Mouse (Mus musculus): ENCODE results near the gene Arid1b.
A peak's percentile ranks its signal among the peaks of the same experiment; 100 is the strongest.

Arid1b gene

GRCm38 (mm10) chr17:5165201-5165825 lies 171.2 kb downstream of the Arid1b start:
- DNase-seq, result peak; percentile 64

- no peak for DNase-seq
Observed at GRCm38 (mm10) chr17:5166175-5166574, 172.0 kb downstream of the Arid1b start.

- no peak for DNase-seq
Observed at GRCm38 (mm10) chr17:5168046-5168445, 173.9 kb downstream of the Arid1b start.

DNA sequence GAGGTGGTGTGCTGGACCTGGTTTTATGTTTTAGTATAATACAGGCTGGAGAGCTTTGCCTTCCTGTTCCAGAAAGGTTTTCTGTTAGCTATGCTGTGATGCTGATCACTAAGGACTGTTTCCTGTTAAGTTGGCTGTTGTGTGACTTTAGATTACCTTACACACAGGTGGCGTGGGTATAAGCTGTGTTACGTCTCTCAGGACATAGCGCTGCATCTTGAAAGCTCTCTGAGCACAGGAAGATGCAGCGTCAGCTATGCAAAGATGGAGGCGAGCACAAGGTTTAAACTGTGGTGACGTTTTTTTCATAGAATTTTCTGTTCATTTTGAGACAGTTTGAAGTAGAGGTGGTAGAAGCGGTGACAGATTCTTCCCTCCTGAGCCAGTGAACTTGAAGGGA lies 174.5 kb downstream of the Arid1b start:
- DNase-seq, result no peak

DNA sequence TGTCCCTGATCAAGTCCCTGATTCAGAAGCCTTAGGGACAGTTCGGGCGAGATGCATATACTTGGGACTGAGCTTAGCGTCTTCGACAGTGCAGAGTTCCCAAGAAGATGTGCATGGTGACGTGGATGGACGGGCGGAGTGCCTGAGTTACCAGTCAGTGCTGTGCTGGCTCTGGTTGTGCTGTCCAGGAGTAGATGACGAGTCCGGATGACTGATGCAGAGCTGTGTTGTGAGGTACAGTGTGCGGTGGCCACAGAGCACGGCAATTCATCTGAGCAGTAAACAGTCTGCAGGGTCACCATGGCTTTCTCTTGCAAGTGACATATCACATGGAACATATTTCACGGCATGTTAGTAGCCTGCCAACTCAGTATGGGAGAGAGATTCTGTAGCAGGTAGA lies 176.2 kb downstream of the Arid1b start:
- DNase-seq, result no peak

GRCm38 (mm10) chr17:5171467-5171866 lies 177.3 kb downstream of the Arid1b start:
- no peak for DNase-seq

GRCm38 (mm10) chr17:5174426-5175020 lies 180.4 kb downstream of the Arid1b start:
- DNase-seq, result no peak

- peak; percentile 63 for DNase-seq
Observed at GRCm38 (mm10) chr17:5175535-5175934, 181.4 kb downstream of the Arid1b start.

- no peak for DNase-seq
Observed at GRCm38 (mm10) chr17:5176315-5176714, 182.2 kb downstream of the Arid1b start.

- DNase-seq, result no peak
Observed at GRCm38 (mm10) chr17:5178534-5178933, 184.4 kb downstream of the Arid1b start.

DNA sequence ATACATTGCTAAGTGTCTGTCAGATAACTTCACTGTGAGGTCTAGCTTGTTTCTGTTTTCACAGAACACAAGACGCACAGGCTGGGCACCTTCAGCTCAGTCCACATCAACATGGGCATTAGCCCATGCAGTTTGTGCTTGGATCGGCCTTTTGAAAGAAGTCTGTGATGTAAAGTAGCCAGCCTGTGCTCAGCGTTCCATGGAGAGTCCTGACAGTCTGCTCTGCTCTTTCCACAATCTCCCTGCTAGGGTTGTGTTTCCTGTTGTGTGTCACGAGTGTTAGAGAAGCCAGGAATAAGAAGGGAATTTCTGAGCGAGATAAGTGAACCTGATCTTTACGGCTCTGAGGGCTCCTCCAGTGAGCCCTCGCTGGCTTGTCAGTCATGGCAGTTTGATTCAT lies 184.9 kb downstream of the Arid1b start:
- DNase-seq, result no peak

DNA sequence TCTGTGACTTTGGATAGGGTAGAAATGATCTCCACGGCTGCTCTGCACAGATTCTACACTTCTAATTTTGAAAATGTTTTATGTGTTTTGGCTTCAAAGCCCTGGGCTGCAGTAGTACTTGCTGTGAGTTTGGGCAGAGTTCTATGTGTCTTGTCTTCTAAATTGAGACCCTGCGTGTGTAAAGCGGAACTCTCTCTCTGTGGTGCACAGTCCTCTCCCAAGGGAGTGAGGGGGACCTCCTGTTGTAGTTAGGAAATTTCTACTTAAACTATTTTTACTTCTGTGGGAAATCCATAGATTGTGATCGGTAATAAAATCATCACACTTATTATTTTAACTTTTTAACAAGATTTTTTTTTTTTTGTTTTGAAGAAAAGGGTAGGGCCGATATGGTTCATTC lies 185.3 kb downstream of the Arid1b start:
- no peak for DNase-seq

GRCm38 (mm10) chr17:5179925-5180525 lies 185.9 kb downstream of the Arid1b start:
- no peak for DNase-seq

DNA sequence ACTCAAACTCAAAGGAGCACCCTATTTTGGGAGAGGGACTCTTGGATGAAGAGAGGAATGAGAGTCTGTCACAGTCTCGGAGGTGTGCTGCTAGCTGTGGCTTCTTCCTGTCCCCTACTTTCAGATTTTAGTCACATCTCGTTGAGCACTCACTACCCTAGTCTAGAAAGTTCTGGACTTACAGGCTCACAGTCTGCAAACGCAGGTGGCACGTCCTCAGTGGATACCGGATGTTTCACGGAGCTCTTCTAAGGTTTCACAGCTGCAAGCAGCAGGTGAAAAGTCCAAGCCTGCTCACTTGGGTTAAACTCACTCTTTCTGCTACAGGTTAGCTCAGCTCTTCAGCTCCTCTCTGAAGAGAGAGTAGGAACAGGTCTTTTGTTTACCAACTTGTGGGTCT lies 186.8 kb downstream of the Arid1b start:
- DNase-seq, result no peak

DNA sequence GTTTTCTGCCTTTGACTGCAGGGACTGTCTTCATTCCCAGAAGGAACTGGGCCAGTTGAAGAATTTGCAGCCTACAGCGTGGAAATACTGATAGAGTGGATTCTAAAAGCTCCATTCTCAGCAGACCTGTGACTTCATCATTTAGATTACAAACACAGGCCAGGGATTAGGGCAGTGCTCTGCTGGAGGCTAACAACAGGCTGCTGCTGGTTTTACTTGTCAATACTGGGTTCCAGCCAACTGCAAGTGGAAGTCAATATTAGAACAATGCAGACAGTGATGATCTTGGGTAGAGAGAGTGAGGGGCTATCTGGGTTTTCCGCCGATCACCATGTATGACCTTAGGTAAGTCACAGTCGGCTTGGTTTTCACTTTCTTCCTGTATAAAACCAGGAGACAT lies 188.4 kb downstream of the Arid1b start:
- DNase-seq, result no peak

DNA sequence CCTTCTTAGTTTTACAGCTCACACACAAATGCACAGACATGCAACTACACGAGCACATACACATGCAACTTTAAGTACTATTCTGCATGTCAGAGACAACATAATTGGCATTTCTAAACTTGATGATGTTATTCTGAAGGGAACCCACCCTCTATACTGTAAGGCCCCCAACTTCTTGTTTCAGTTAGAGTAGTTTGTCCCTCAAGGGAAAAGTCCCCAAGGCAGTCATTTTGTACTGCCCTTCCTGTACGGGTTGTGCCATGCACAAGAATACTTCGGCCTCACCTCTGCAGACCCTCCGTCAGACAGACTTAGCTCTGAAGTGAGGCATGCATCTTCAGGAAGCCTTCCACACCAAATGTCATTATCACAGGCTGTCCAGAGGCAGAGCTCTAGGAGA lies 191.4 kb downstream of the Arid1b start:
- no peak for DNase-seq

DNA sequence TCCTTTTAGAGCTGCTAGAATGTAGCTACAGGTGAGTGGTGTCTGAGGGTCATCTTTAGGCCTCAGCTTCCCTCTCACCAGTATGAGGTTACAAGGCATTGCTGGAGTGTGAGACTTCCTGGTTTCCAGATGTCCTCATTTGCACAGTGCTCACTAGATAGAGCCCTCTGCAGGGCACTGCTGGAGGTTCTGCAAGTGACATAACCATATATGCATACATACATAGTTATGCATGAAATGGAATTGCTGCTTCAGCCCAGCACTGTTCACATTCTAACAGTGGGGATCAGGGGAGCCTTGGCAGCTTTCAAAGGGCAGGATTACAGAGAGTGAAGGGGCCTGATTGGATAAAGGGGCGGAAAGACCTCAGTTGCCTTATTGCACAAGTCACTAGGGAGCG lies 193.4 kb downstream of the Arid1b start:
- DNase-seq, result no peak

- no peak for DNase-seq
Observed at GRCm38 (mm10) chr17:5188400-5188799, 194.3 kb downstream of the Arid1b start.

- DNase-seq, result peak; percentile 95
Observed at GRCm38 (mm10) chr17:5189551-5190351, 195.6 kb downstream of the Arid1b start.

DNA sequence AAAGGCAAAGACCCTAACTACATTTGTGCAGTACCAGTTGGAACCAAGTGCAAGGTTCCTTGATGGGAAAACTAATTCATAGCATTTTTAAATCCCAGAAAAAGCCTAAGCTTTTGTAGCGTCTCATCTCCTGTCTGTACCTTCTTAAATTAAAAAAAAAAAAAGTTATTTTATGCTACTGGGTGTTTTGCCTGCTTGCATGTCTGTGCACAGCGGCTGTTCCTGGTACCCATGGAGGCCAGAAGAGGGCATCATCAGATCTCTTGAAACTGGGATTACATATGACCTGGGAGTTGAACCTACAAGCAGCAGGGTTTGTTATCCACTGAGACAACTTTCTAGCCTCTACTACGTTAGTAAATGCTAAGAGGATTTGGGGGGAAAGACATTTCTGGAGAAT lies 196.2 kb downstream of the Arid1b start:
- no peak for DNase-seq

DNA sequence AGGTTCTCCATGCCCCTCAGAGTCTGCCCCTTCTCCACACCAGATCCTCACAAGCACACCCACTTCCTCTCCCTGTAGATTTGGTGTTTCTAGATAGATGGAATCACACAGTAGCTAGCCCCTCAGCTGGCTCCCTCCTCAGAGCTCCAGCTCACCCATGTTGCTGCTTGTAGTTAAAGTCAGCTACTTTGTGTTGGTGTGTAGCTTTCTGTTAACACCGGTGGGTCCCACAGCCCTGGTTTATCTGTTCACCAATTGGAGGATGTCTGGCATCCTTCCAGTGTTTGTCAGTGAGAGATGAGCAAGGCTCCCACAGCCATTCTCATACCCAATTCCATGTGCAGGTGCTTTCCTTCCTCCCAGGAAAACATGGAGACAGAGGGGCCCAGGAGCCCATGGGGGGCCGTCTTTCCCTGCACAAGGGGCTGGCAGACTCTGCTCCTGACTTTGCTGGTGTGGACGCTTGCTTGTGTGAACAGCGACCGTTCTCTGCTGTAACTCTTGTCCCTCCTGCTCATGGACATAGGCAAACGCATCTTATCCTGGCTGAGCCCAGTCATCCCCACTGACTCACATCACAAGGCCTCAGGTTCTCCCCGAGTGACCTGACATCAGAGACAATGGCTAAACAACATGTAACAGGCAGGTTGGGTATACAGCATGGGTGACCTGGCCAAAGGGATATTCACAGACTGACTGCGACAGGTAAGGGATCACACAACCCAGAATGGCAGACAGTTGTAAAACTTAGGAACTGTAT lies 200.2 kb downstream of the Arid1b start:
- DNase-seq, result no peak

- no peak for DNase-seq
Observed at GRCm38 (mm10) chr17:5195397-5195796, 201.3 kb downstream of the Arid1b start.

GRCm38 (mm10) chr17:5196005-5196404 lies 201.9 kb downstream of the Arid1b start:
- DNase-seq, result no peak

Measured in right cerebral cortex, adult 18-20 months (tissue).